Mouse (Mus musculus): Measurements from ENCODE around the gene Vmp1.

The Vmp1 gene

GRCm38 (mm10) chr11:86672772-86673171 is 10.9 kb downstream of the Vmp1 start:
- DNase-seq (ENCODE audit: low spot score in 2 of 2), result no peak

- DNase-seq (ENCODE audit: low spot score in 2 of 2), result no peak
Observed at GRCm38 (mm10) chr11:86671041-86671675, 12.5 kb downstream of the Vmp1 start.

GRCm38 (mm10) chr11:86668169-86668568 is 15.5 kb downstream of the Vmp1 start:
- no peak for DNase-seq (ENCODE audit: low spot score in 2 of 2)

- no peak for DNase-seq (ENCODE audit: low spot score in 2 of 2)
Observed at GRCm38 (mm10) chr11:86667553-86667952, 16.1 kb downstream of the Vmp1 start.

- no peak for DNase-seq (ENCODE audit: low spot score in 2 of 2)
Observed at GRCm38 (mm10) chr11:86664406-86664805, 19.2 kb downstream of the Vmp1 start.

- no peak for DNase-seq (ENCODE audit: low spot score in 2 of 2)
Observed at GRCm38 (mm10) chr11:86663977-86664376, 19.7 kb downstream of the Vmp1 start.

GRCm38 (mm10) chr11:86662986-86663895 is 20.4 kb downstream of the Vmp1 start:
- DNase-seq (ENCODE audit: low spot score in 2 of 2), result no peak

GRCm38 (mm10) chr11:86657863-86658262 is 25.8 kb downstream of the Vmp1 start:
- no peak for DNase-seq (ENCODE audit: low spot score in 2 of 2)

- DNase-seq (ENCODE audit: low spot score in 2 of 2), result no peak
Observed at GRCm38 (mm10) chr11:86656849-86657567, 26.6 kb downstream of the Vmp1 start.

GRCm38 (mm10) chr11:86655671-86656070 is 28.0 kb downstream of the Vmp1 start:
- DNase-seq (ENCODE audit: low spot score in 2 of 2), result no peak

- DNase-seq (ENCODE audit: low spot score in 2 of 2), result no peak
Observed at GRCm38 (mm10) chr11:86654096-86654495, 29.5 kb downstream of the Vmp1 start.

- peak; percentile 28 to 62 for DNase-seq (ENCODE audit: low spot score in 2 of 2)
Observed at GRCm38 (mm10) chr11:86653446-86653845, 30.2 kb downstream of the Vmp1 start.

GRCm38 (mm10) chr11:86652578-86652979 is 31.1 kb downstream of the Vmp1 start:
- DNase-seq (ENCODE audit: low spot score in 2 of 2), result no peak

GRCm38 (mm10) chr11:86650676-86651075 is 33.0 kb downstream of the Vmp1 start:
- DNase-seq (ENCODE audit: low spot score in 2 of 2), result no peak

GRCm38 (mm10) chr11:86649542-86649941 is 34.1 kb downstream of the Vmp1 start:
- no peak for DNase-seq (ENCODE audit: low spot score in 2 of 2)

- DNase-seq (ENCODE audit: low spot score in 2 of 2), result no peak
Observed at GRCm38 (mm10) chr11:86647706-86648447, 35.8 kb downstream of the Vmp1 start.

- DNase-seq (ENCODE audit: low spot score in 2 of 2), result no peak
Observed at GRCm38 (mm10) chr11:86646885-86647459, 36.7 kb downstream of the Vmp1 start.

GRCm38 (mm10) chr11:86646136-86646834 is 37.4 kb downstream of the Vmp1 start:
- DNase-seq (ENCODE audit: low spot score in 2 of 2), result no peak

GRCm38 (mm10) chr11:86644553-86644952 is 39.1 kb downstream of the Vmp1 start:
- no peak for DNase-seq (ENCODE audit: low spot score in 2 of 2)

- DNase-seq (ENCODE audit: low spot score in 2 of 2), result no peak
Observed at GRCm38 (mm10) chr11:86641714-86642113, 41.9 kb downstream of the Vmp1 start.

GRCm38 (mm10) chr11:86637697-86638096 is 45.9 kb downstream of the Vmp1 start:
- no peak for DNase-seq (ENCODE audit: low spot score in 2 of 2)
